Mouse (Mus musculus) heart, postnatal 10 days (tissue): ENCODE measurements around the gene Mr1. TPM values are rescaled to one million over a fixed set of nuclear protein-coding genes. Genes with fewer than 3 reads are reported as not detected.

Source experiments
- DNase-seq, 2 experiments: peaks; one replicate each; pipeline ENCODE4 v3.0.0; 2021
- intact Hi-C: fragments of 180-260 bp; cut with DNase I; formaldehyde crosslinking; loops from one replicate; pipeline ENCODE4 v1.15.1; 2025
- total RNA-seq, 2 experiments: library from RNA; stranded (reverse); gene quantifications; 2 replicates each; pipeline ENCODE4 v1.2.3; 2021

The Mr1 gene
- total RNA-seq, 2 experiments from 2014 or later, result 8.9 to 11.9 TPM

DNA sequence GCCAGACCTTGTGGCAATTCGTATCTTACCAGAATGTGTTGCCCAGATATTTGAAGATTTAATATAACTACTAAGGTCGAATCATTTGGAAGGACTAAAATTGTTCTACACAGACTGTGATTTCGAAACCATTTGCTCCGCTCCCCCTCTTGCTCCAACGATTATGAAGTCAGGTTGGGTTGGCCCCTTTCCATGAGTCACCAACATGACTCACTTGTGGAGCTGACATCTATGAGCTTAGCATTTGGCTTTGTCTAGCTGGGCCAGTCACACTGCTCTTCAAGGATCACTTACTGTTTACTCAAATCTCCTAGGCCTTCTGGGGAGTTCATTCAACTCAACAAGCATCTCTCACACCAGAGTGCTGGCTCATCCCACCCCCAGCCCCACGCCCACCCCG is 7.8 kb downstream of the Mr1 start:
- intact Hi-C loops, result loop anchor here (5.0 kb wide), 1 partner anchor 41 kb away; the partner anchor contains the start of gene Ier5
- peak; percentile 60 to 64 for DNase-seq

DNA sequence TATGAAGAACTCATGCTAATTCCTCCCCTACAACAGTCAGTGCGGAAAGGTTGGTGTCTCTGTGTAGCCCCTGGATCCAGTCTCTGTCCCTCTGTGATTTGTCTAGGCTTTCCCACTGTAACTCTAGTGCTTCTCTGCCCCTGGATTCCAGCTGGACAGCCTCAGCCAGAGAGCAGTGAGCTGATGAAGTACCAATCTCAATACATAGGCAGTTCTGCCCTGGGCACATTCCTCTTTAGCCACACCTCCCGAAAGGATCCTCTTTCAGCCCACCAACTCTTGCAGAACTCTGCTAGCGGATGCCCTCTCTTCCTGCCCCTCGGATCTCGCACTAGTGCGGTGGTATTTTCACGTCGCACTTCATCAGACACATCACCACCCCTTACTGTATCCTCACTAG is 11.7 kb downstream of the Mr1 start:
- no peak for DNase-seq
- intact Hi-C loops, result loop anchor here (5.0 kb wide), 1 partner anchor 38 kb away; the partner anchor contains the start of gene Ier5

DNA sequence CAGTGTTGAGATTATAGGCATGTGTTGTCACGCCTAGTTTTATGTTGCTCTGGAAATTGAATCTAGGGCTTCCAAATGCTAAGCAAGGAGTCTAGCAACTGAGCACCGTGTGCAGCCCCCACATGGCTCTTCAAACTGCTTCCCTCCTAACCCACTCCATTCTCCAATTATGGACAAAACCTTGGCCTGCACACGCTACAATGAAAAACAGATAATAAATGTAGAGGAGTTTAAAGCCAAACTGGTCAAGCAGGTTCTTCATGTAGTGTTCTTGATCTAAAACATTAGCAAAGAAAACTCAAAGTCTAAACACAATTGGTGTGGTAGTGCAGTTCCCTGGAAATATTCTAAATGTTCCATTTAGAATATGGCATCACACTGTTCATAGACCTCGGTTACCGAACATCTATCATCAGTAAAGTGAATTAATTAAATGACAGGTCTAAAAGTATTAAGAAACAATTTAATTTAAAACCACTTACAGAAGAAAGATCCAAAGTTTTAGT is 19.1 kb downstream of the Mr1 start:
- intact Hi-C loops, result no loop called here
- DNase-seq, result no peak

GRCm38 (mm10) chr1:155126716-155127115 is 19.9 kb downstream of the Mr1 start:
- peak in 1 of 2 experiments; percentile 20 for DNase-seq
- intact Hi-C loops, result no loop called here

DNA sequence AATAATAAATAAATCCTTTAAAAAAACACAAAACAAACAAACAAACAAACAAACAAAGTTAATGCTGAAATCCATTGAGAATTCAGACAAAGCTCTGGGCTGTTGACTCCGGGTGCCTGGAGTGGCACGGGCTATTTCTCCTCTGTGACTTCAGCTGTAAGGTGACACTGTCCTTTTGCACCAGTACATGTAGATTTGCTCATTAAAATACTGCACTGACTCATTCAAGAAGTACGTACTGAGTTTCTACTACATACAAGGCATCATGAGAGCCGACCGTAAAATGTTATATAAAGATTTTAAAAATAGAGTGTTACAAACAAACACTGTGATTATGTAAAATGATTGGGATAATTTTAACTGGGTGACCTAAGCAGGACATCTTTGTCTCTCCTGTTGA is 22.2 kb downstream of the Mr1 start:
- DNase-seq, result peak in 1 of 2 experiments; percentile 42
- intact Hi-C loops, result no loop called here

GRCm38 (mm10) chr1:155121977-155122939 is 24.4 kb downstream of the Mr1 start:
- intact Hi-C loops, result loop anchor here (1.0 kb wide), 1 partner anchor 24 kb away; no protein-coding TSS in a partner anchor
- DNase-seq, result peak; percentile 91

GRCm38 (mm10) chr1:155119719-155120118 is 26.9 kb downstream of the Mr1 start:
- intact Hi-C loops, result no loop called here
- DNase-seq, result no peak

DNA sequence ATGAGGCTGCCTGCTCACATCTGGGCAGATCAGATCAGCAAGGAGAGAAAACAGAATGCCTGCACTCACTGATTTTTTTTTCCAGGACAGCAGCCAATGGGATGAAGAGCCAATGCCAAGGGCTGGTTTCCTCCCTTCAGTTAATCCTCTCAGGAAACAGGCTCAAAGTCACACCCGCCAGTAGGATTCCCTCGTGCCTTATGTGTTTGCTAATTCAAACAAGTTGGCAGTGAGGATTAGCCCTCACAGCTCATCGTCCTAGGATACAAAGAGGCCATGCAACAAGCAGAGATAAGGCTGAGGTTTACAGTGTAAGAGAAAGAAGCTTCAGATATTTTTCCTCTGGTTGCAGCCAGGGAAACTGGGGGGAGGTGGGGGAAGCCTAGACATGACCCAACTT is 32.7 kb downstream of the Mr1 start:
- intact Hi-C loops, result no loop called here
- DNase-seq, result no peak

- intact Hi-C loops, result no loop called here
- no peak for DNase-seq
These were observed 33.7 kb downstream of the Mr1 start for GRCm38 (mm10) chr1:155112875-155113274.

DNA sequence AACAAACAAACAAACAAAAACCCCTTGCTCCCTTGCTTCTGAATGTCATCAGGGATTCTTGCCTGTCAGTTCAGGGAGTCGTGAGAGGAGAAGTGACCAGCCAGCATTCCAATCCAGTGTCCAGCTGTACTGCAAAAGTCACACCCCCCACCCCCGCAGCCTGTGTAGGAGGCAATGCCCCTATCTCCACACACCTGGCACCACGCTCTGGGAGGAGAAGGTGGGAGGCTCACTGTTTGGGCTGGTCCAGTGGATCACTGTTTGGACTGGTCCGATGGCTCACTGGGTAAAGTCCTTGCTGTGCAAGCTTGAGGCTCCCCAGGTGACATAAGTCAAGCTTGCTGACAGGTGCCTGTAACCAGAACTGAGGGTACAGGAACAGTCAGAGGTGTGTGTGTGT is 34.5 kb downstream of the Mr1 start:
- DNase-seq, result no peak
- intact Hi-C loops, result no loop called here

DNA sequence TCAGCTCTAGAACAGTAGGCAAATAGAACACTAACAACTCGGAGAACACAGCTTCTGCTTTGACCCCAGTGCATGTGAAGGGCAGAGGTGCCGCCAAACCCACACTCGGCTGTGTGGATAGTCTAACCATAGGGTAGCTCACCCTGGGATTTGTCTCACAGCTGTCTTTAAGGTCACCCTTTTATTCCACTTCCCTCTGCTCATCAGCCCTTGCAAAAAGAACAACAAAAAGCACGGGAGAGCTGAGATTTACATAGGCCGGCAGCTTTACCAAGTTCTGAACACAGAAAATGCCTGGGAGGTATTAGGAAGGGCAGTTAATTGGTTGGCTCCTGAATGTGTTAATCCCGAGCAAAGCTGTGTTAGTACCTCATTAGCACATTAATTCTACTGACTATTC is 35.1 kb downstream of the Mr1 start:
- DNase-seq, result no peak
- intact Hi-C loops, result no loop called here

GRCm38 (mm10) chr1:155109387-155110350 is 36.9 kb downstream of the Mr1 start:
- intact Hi-C loops, result no loop called here
- DNase-seq, result peak in 1 of 2 experiments; percentile 63

DNA sequence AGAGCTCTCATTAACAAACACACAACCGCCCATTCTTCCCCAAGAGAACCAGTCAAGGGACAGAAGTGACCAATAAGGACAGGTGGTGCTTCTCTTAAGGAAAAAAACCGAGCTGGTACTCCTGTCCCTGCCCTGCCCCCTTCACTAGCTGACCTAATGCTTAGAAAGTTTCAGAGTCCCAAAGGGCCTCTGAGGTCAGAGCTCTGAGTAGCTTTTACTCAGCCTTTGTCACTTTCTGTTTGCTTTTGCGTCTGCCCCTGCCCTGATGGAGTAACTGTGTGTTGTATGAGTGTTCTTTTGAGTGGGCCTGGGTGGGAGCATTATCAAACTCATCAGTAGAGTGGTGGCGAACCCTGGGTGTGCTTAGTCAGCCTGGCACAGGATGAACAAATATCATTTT is 38.2 kb downstream of the Mr1 start:
- intact Hi-C loops, result no loop called here
- peak in 1 of 2 experiments; percentile 64 for DNase-seq

DNA sequence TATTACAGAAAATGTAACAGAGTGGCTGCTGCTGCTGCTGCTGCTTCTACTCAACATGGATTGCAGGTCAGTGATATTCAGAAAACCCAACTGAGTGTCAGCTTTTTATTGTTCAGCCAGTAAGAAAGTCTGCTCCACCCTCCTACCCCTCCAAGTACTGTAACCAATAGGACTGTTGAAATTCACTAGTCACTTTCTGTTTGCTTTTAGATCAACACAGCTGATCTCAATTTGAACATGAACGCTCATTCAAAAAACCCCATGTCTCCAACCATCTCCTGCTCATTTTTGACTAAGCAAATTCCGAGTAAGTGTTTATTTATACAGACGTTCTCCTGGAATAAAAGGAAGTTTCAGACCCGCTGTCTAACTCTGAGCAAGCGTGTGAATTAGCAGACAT is 38.8 kb downstream of the Mr1 start:
- no peak for DNase-seq
- intact Hi-C loops, result no loop called here

DNA sequence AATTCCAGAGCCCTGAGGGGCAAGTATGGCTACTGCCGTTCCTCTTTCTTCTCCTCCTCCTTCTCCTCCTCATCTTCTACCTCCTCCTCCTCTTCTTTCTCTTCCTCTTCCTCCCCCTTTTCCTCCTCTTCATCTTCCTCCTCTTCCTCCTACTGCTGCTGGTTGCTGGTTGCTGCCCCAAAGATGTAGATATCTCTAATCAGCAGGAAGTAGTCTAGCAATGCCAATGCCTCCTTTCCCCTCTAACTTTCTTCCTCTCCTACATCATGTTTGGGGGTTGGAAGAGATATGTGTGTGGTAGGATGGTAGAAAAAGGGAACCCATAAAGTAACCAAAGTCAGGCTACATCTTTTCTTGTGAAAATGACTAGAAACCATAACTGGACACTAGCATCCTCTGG is 40.3 kb downstream of the Mr1 start:
- no peak for DNase-seq
- intact Hi-C loops, result no loop called here

DNA sequence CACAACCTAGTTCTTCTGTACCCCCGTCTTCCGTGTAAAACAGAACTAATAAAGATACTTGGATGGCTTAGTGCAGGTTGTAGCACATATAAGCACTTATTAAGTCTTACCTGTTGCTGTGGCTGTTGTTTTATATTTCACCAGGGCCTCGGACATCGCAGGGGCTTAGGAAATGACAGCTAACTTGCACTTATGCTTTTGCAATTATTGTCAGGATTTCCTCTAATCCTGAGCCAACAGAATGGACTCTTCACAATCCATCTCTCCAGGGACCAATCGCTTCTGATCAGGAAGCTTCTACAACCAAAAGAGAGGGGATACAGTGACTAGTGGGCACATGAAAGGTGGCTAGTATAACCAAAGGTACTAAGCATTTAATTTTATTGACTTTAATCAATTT is 42.6 kb downstream of the Mr1 start:
- intact Hi-C loops, result no loop called here
- DNase-seq, result no peak

- intact Hi-C loops, result no loop called here
- DNase-seq, result no peak
These were observed 44.0 kb downstream of the Mr1 start for GRCm38 (mm10) chr1:155102631-155103030.

GRCm38 (mm10) chr1:155099280-155099848 is 47.2 kb downstream of the Mr1 start, which contains the start of gene Ier5:
Ier5 (minus strand) TSS chr1:155099636.
- DNase-seq, result peak; percentile 98
- intact Hi-C loops, result loop anchor here (1.0 to 5.0 kb wide), 5 partner anchors 17 to 113 kb away; partner anchors contain the start of gene Stx6

- peak; percentile 73 to 77 for DNase-seq
- intact Hi-C loops, result loop anchor here (1.0 to 5.0 kb wide), 6 partner anchors 16 to 114 kb away; partner anchors contain the start of gene Stx6
These were observed 47.9 kb downstream of the Mr1 start for GRCm38 (mm10) chr1:155098486-155099279.
